Mouse (Mus musculus) megakaryocyte-erythroid progenitor cell, adult 5 weeks (primary cell): ENCODE data around the gene Ntrk1. TPM values are rescaled to one million over a fixed set of nuclear protein-coding genes. Genes with fewer than 3 reads are reported as not detected.

ENCODE experiments used
- polyA plus RNA-seq: library from polyadenylated mRNA; stranded (reverse); fragments of >175 nt; gene quantifications from 2 replicates; pipeline ENCODE4 v1.2.3, GENCODE M21; 2012

Gene Ntrk1
- polyA plus RNA-seq, result not detected in 2 replicates

DNA sequence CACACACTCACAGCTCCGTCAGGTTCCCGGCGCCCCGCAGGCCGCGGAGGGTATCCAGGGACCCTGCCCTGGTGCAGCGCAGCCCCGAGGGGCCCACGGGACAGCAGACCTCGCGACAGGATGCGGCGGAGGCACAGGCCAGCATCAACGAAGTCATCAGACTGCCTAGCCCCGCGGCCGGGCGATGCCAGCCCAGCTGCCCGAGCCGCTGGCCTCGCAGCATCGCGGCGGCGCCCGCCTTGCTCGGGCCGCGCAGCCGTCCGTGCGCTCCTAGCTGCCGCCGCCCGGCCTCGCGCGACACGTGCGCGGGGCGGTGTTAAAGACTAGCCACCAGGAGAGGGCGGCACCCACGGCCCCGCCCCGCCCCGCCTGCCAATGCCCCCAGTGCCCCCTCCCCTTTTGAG, at the start of gene Ntrk1:
Ntrk1 (minus strand) TSS at position 241 of the 404 bp plus-strand sequence.

DNA sequence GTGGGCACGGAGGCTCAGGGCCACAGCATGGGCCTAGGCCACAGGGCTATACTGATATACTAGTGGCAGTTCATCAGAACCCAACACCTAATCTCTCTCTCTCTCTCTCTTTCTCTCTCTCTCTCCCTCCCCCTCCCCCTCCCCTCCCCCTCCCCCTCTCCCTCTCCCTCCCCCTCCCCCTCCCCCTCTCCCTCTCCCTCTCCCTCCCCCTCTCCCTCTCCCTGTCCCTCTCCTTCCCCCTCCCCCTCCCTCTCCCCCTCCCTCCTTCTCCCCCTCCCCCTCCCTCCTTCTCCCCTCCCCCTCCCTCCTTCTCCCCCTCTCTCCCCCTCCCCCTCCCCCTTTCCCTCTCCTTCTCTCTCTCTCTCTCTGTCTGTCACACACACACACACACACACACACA, 29.2 kb upstream of the Ntrk1 start, which contains the start of gene Pear1:
Pear1 (minus strand) TSS at position 101 of the 400 bp plus-strand sequence.

DNA sequence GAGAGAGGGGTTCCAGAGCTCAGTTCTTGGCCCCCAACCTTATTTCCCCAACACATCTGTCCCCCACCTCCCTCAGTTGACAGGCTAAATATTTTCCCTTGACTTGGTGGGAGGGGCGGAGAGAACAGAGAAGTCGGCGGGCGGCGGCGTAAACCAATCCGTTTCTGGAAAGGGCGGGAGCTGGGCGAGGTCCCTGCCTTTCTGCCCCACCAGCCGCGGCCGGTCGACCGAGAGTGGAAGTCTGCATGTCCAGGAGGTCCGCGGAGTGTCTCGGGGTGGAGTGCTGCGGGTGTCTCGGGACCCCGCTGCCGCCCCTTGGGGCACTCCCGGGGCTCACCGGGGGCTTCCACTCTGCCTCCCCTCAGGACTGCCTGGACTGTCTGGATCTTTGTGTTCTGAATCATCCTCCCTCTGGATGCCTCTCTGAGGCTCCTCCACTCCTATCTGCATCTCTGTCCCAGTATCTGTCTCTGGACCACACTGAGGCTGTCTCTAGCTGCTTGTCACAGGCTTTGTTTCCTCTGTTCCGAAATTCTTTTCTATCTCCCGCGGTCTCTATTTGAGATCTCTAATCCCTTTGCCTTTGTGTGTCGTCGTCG, 1.9 kb upstream of the Ntrk1 start, which contains the start of gene Insrr:
Insrr (plus strand) TSS at position 216 of the 599 bp plus-strand sequence.

DNA sequence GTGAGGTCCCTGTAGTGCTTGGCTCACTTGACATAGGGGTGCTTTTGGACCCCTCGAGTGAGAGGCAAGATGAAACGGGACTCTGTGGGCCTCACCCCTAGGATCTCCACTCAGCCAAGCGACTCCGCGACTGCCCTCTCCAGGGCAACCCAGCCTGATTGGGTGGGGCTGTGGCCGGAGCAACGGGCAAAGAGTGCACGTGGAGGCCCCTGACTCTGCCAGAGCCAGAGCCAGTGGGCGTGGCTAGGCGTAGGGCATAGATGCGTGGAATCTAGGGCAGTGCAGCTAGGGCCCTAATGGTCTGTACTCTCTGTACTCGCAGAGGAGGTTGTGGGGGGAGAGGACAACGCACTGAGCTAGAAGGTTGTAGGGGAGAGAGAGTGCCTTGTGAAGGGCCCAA, 46.5 kb downstream of the Ntrk1 start, which contains the start of gene Lrrc71:
Lrrc71 (minus strand) TSS at position 195 of the 400 bp plus-strand sequence.

Other genes with a start within 250 kb of the Ntrk1 start
- gene Arhgef11, start 177.6 kb downstream of the Ntrk1 start, polyA plus RNA-seq, result 4.5 and 4.6 TPM in 2 replicates
- gene Lrrc71, start 46.5 kb downstream of the Ntrk1 start, polyA plus RNA-seq, result 0.12 and 0.28 TPM in 2 replicates
- gene Insrr, start 1.8 kb upstream of the Ntrk1 start, polyA plus RNA-seq, result 0.03 and 0.28 TPM in 2 replicates
- gene Pear1, start 29.1 kb upstream of the Ntrk1 start, polyA plus RNA-seq, result 49.7 and 77.3 TPM in 2 replicates
- 2.7 and 4.9 TPM in 2 replicates for gene Sh2d2a, start 51.6 kb upstream of the Ntrk1 start, polyA plus RNA-seq
- 82.0 and 91.6 TPM in 2 replicates for gene Prcc, start 90.4 kb upstream of the Ntrk1 start, polyA plus RNA-seq
- gene Hdgf, start 111.2 kb upstream of the Ntrk1 start, polyA plus RNA-seq, result 990 and 1,680 TPM in 2 replicates
- gene Mrpl24, start 124.3 kb upstream of the Ntrk1 start, polyA plus RNA-seq, result 15.6 and 19.0 TPM in 2 replicates
- gene Isg20l2, start 135.2 kb upstream of the Ntrk1 start, polyA plus RNA-seq, result 12.1 TPM in 2 replicates
- 22.8 and 28.5 TPM in 2 replicates for gene Rrnad1, start 135.6 kb upstream of the Ntrk1 start, polyA plus RNA-seq
- 0.45 TPM in 1 of 2 replicates, not detected in the other for gene Crabp2, start 153.5 kb upstream of the Ntrk1 start, polyA plus RNA-seq
- gene Nes, start 175.9 kb upstream of the Ntrk1 start, polyA plus RNA-seq, result 0.15 and 0.16 TPM in 2 replicates
- gene Bcan, start 205.1 kb upstream of the Ntrk1 start, polyA plus RNA-seq, result not detected in 2 replicates
- not detected in 2 replicates for gene Hapln2, start 232.4 kb upstream of the Ntrk1 start, polyA plus RNA-seq
- 30.3 and 52.8 TPM in 2 replicates for gene Gpatch4, start 247.9 kb upstream of the Ntrk1 start, polyA plus RNA-seq